Mouse (Mus musculus) liver, adult 2 months (tissue): ENCODE data around the gene Cd6.

ENCODE experiments used
- CTCF ChIP-seq: fragments of 200-500 bp; IDR thresholded peaks from 2 replicates; pipeline ENCODE4 v1.5.1; 2011; ENCODE audit warnings: low read depth, low read length, control low read depth
- POLR2A ChIP-seq: fragments of 200-500 bp; IDR thresholded peaks from 2 replicates; pipeline ENCODE4 v1.6.1; 2011; ENCODE audit warnings: low read length, control low read depth; ENCODE audit not compliant: insufficient read depth; ENCODE audit errors: extremely low read depth

GRCm38 (mm10) chr19:10769429-10770195 lies 60.2 kb downstream of the Cd6 start:
- TF ChIP-seq POLR2A (no peak), CTCF (no peak)
